Mouse (Mus musculus) brown adipose tissue, adult 24 weeks (tissue): ENCODE data around the gene Fars2. TPM values are rescaled to one million over a fixed set of nuclear protein-coding genes. Genes with fewer than 3 reads are reported as not detected.

ENCODE experiments used
- H3K27ac ChIP-seq: fragments of 200-500 bp; replicated peaks from 2 replicates; pipeline ENCODE4 v1.5.1; 2012; ENCODE audit warnings: low read depth, mild to moderate bottlenecking, low read length
- H3K4me1 ChIP-seq: fragments of 200-500 bp; 2 replicates; pipeline ENCODE4 v1.6.1; 2012; ENCODE audit warnings: low read length, mixed read lengths; ENCODE audit not compliant: control insufficient read depth, insufficient read depth, insufficient read length
- H3K4me3 ChIP-seq: fragments of 200-500 bp; 2 replicates; pipeline ENCODE4 v1.5.1; 2012; ENCODE audit warnings: low read depth, mild to moderate bottlenecking, low read length, moderate library complexity; ENCODE audit not compliant: insufficient read depth
- polyA plus RNA-seq: library from polyadenylated mRNA; stranded (reverse); fragments of >200 nt; gene quantifications from 2 replicates; pipeline ENCODE4 v1.2.4, GENCODE M21; 2012; ENCODE audit not compliant: missing spikeins, insufficient read depth, insufficient read length

The Fars2 gene
- polyA plus RNA-seq, 1 experiment = 91.4 TPM

GRCm38 (mm10) chr13:36119684-36120083 lies 2.5 kb downstream of the Fars2 start:
- H3K4me3 ChIP-seq = no peak overlapping the region
- no peak overlapping the region for H3K27ac ChIP-seq
- H3K4me1 ChIP-seq = 0 out of 2 replicates have a peak, but pooled peaks cover 5% of the 10 kb centered on the region

DNA sequence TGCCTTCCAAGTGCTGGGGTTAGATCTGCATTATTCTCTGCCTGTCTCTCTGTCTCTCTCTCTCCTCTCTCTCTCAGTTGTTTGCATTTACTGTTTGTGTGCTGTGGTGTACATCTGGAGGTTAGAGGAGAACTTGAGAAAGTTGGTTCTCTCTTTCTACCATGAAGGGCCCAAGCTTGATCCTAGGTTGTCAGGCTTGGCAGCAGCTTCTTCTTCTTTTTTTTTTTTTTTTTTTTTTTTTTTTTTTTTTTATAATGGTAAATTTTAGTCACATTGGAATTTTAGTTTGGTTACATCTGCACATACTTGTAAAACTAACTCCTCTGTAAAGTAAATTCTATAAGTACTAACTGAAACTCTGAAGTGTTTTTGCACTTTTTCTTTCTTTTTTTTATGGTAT lies 3.4 kb downstream of the Fars2 start:
- Histone ChIP-seq H3K4me1 (0 out of 2 replicates have a peak, but pooled peaks cover 5% of the 10 kb centered on the region), H3K4me3 (no peak overlapping the region), H3K27ac (no peak overlapping the region)

DNA sequence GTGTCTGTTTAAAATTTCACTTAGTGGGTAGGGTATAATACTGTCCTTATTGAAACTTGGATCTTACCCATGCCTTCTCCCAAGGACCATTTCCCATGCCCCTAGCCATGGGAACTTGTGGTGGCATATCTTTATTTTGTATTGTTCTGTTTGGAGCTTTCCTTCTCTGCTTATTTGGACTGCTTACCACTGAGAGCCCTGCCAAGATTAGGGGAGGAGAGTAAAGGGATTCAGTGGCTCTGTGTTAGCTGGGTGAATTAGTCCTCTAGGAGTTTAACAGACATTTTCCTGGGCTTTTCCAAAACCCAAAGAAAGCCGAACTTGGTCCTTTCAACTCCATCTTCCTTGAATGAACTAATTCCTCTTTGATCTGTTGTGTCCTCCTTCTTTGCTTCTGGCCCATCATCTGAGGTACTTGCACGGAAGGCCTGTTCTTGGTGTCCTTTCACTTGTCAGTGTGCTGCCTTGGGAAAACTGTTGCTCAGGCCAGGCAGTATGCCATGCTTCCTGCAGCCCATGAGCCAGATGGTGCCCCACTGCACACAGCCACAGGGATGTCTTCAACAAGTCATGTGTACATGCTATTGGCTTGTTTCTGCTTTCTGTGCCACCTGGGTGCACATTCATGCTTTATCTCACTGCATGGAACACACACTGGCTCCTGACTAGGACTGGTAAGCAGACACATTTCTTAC lies 12.3 kb downstream of the Fars2 start:
- no peak overlapping the region for H3K4me3 ChIP-seq
- no peaks in the 10 kb centered on the region for H3K4me1 ChIP-seq
- no peak overlapping the region for H3K27ac ChIP-seq

DNA sequence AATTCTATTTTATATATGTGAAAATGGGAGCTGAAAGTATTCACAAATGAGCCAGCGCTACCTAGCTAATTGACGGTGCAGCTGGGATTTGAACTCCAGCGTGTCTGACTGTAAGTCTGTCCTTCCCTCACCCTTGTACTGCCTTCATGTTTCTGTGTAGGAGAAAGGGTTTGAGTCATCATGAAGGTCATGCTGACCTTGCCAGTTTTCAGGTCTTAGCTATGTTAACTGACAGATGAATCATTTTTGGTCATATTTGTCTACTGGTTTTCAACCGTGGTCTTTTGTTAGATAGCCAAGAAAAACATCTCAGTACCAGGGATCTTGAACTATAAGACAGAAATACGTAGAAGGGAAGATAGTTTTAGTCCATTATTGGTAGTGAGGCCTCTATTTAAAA lies 14.2 kb downstream of the Fars2 start:
- H3K27ac ChIP-seq = no peak overlapping the region
- no peak overlapping the region for H3K4me3 ChIP-seq

GRCm38 (mm10) chr13:36131992-36132649 lies 14.9 kb downstream of the Fars2 start:
- Histone ChIP-seq H3K4me3 (no peak overlapping the region), H3K27ac (no peak overlapping the region), H3K4me1 (no peaks in the 10 kb centered on the region)

More for the DNA sequence above, 14.2 kb downstream of the Fars2 start:
- no peaks in the 10 kb centered on the region for H3K4me1 ChIP-seq

DNA sequence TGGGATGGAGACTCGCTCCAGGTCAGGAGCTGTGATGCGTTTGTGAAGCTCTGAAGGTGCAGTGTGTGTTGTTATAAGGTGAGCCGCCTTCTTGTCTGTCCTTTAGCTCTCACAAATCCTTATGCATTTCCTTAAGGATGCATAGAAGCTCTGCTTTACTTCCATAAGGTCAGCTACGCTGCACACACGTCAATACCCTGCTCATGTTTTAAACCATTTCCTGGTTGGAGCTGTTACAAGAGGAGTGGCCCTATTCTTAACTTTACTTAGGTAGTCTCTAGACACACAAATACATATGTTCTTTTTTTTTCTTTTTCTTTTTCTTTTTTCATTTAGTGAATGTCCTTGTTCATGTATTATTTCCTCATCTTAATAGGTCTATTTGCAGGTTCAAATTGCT lies 22.5 kb downstream of the Fars2 start:
- Histone ChIP-seq H3K27ac (no peak overlapping the region), H3K4me3 (no peak overlapping the region)

DNA sequence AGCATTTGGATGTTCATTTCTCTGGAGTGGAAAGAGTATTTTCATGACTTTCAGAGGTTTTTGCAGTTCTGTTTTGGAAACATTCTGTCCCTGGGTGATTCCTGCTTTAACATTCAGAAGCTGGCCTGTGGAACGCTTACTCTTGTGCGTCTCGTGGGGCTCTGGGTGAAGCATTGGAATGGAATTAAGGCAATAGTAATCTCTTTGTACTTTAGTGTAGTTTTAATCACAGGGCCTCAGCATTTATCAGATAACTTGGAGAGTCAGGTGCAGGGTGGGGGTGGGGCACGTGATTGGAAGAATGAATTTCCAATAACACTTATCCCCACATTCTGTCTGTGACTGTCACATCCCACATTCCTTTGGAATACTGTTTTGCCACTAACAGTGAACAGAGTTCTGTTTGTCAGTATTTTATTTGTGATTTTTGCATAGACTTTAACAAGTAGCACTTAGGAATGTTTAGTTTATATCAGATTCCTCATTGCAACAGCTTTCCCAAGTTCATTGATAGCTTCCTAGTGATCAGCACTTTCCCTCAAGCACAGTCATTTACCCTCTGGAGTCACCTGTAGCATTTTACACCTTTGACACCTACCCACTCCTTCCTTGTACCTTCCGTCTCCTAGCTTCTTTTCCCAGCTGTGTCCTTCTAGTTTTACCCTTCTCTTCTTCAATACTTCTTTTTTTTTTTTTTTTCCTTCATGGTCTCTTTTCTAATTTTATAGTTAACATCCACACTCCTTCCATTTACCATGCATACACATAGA lies 23.2 kb downstream of the Fars2 start:
- peaks cover 6% of the 10 kb centered on the region for H3K4me1 ChIP-seq
- H3K27ac ChIP-seq = no peak overlapping the region; the same call in 1 of the 2 replicates
- no peak overlapping the region for H3K4me3 ChIP-seq

More for the DNA sequence above, 22.5 kb downstream of the Fars2 start:
- peaks cover 5% of the 10 kb centered on the region; the same call in 1 of the 2 replicates for H3K4me1 ChIP-seq

GRCm38 (mm10) chr13:36145601-36146000 lies 28.4 kb downstream of the Fars2 start:
- no peak overlapping the region for H3K4me3 ChIP-seq
- peaks cover 2% of the 10 kb centered on the region for H3K4me1 ChIP-seq
- H3K27ac ChIP-seq = no peak overlapping the region

GRCm38 (mm10) chr13:36149175-36149939 lies 32.1 kb downstream of the Fars2 start:
- peaks cover 2% of the 10 kb centered on the region for H3K4me1 ChIP-seq
- H3K27ac ChIP-seq = no peak overlapping the region
- H3K4me3 ChIP-seq = no peak overlapping the region

DNA sequence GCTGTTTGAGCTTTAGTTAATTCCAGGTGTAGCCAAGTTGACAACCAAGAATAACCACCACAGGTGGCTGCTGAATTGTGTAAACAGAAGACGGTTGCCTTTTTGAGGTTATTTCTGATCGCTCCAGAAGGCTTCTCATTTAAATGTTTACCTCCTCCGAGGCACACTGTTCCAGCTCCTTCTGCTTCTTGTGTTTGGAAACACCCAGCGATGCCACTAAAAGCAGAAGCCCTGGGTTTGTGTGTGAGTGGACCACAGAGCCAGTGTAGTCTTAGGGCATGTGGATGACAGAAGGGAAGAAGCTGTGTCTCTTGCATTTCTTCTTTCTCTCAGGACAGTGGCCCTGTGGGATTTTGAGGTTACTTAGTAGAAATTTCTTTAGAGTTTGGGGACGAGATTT lies 33.1 kb downstream of the Fars2 start:
- H3K4me1 ChIP-seq = no peaks in the 10 kb centered on the region; the same call in 1 of the 2 replicates
- H3K27ac ChIP-seq = no peak overlapping the region

DNA sequence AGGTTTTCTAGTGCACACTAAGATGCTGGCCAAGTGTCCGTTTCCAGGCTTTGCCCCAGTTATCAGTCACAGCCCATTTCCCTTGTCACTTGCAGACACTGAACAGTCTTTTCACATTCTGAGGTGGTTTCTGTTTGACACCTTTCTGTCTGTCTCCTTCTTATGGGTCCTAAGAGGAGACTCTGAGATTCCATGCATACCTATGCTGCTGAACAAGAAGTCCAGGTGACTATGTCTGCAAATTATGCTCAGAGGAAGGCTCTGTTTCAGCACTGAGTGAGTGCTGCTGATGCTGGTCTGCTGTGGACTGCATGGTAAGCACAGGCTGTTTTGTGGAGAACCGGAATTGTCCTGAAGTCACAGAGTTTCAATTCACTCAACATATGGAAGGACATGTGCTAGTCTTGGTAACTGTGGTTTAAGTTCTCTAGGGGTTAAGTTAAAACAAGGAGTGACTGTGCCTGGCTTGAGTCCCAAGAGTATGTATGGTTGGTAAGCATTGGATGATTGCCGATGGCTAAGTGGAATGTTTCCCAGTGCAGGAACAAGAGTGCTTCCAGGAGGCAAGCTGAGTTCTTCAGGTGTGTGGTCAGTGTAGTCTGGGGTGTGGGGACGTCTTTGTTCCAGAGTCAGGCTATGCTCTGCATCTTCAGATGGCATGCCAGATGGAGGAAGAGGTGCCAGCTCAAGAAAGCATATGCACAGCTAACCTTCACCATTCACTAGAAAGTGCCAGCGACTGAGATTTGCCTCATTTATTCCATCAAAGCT lies 35.7 kb downstream of the Fars2 start:
- H3K27ac ChIP-seq = no peak overlapping the region
- H3K4me3 ChIP-seq = no peak overlapping the region
- H3K4me1 ChIP-seq = no peaks in the 10 kb centered on the region

More for the DNA sequence above, 33.1 kb downstream of the Fars2 start:
- no peak overlapping the region for H3K4me3 ChIP-seq

GRCm38 (mm10) chr13:36156340-36156931 lies 39.2 kb downstream of the Fars2 start:
- H3K27ac ChIP-seq = no peak overlapping the region
- H3K4me1 ChIP-seq = no peaks in the 10 kb centered on the region
- H3K4me3 ChIP-seq = no peak overlapping the region

- H3K4me3 ChIP-seq = no peak overlapping the region
- no peak overlapping the region for H3K27ac ChIP-seq
- H3K4me1 ChIP-seq = no peaks in the 10 kb centered on the region
Observed at GRCm38 (mm10) chr13:36163411-36163810, 46.2 kb downstream of the Fars2 start.

GRCm38 (mm10) chr13:36163898-36164297 lies 46.7 kb downstream of the Fars2 start:
- Histone ChIP-seq H3K27ac (no peak overlapping the region), H3K4me3 (no peak overlapping the region), H3K4me1 (no peaks in the 10 kb centered on the region)
